Mouse (Mus musculus) megakaryocyte, embryonic 14.5 days (primary cell): ENCODE data around the gene Ppp5c.

ENCODE experiments used
- FLI1 ChIP-seq: IDR thresholded peaks from 2 replicates; pipeline ENCODE4 v1.6.1; 2012; ENCODE audit warnings: low read length, inconsistent platforms, mixed read lengths
- GATA1 ChIP-seq: IDR thresholded peaks from 3 replicates; pipeline ENCODE4 v1.6.1; 2012; ENCODE audit warnings: mixed read lengths, low read length, inconsistent platforms, borderline replicate concordance

DNA sequence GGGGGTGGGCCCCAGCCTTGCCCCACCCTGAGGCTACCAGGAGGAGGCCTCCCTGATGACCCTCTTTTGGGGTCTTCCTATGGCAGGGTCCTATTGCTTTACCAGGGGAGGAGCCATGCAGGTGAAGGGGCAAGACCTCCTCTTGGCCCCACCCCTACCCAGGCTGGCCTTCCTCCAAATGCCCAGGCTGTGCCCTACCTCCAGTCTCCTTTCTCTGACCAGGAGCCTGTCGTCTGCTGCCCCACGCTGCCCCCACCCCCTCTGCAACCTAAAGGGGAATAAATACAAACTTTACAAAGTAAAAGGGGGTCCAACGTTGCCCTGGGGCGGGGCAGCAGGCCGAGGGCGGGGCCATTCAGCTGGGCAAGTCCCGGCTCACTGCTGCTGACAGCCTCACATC is 23.0 kb downstream of the Ppp5c start:
- TF ChIP-seq GATA1, result no peak
- no peak for TF ChIP-seq FLI1
